Mouse (Mus musculus) large intestine, adult 2 months (tissue): ENCODE measurements around the gene Espn. TPM values are rescaled to one million over a fixed set of nuclear protein-coding genes. Genes with fewer than 3 reads are reported as not detected.

Experiments
- DNase-seq: peaks from one replicate; pipeline ENCODE4 v3.0.0-alpha.2; 2012; ENCODE audit warnings: low read depth, low spot score
- WGBS: fragments of 180-500 bp; shearing (Covaris S2); methylation state at CpG from one replicate; pipeline ENCODE4 v1.1.7; 2018; 5-methylcytosine and 5-hydroxymethylcytosine counted together
- polyA plus RNA-seq: library from polyadenylated mRNA; depleted of rRNA; stranded (reverse); fragments of >200 nt; gene quantifications from 2 replicates; pipeline ENCODE4 v1.2.3, GENCODE M21; 2012

The Espn gene
- polyA plus RNA-seq, 1 experiment = 157 TPM

- 81% methylated on average over 16 of the region's 16 CpGs for WGBS
- no peak for DNase-seq
These were observed 27.9 kb upstream of the Espn start for GRCm38 (mm10) chr4:152179946-152180660.

- DNase-seq = no peak
- 18% methylated on average over 16 of the region's 16 CpGs for WGBS
These were observed 26.9 kb upstream of the Espn start for GRCm38 (mm10) chr4:152178916-152179705.

GRCm38 (mm10) chr4:152178344-152178864 is 26.2 kb upstream of the Espn start:
- under 1% methylated on average over 35 of the region's 35 CpGs for WGBS
- no peak for DNase-seq

- DNase-seq = no peak
- WGBS = under 1% methylated on average over 107 of the region's 108 CpGs
These were observed 25.6 kb upstream of the Espn start, which contains the start of gene Acot7 for GRCm38 (mm10) chr4:152177537-152178343. TSS of gene Acot7 (plus strand) at chr4:152178134.

- WGBS = 21% methylated on average over 6 of the region's 6 CpGs
- DNase-seq = no peak
These were observed 25.0 kb upstream of the Espn start for GRCm38 (mm10) chr4:152177174-152177536.

GRCm38 (mm10) chr4:152176638-152177037 is 24.5 kb upstream of the Espn start:
- WGBS = 31% methylated on average over 3 of the region's 3 CpGs

GRCm38 (mm10) chr4:152173956-152174355 is 21.8 kb upstream of the Espn start:
- DNase-seq = no peak
- 38% methylated on average over 9 of the region's 9 CpGs for WGBS

More at GRCm38 (mm10) chr4:152176638-152177037, 24.5 kb upstream of the Espn start:
- no peak for DNase-seq

GRCm38 (mm10) chr4:152173041-152173440 is 20.9 kb upstream of the Espn start:
- DNase-seq = no peak
- WGBS = 5% methylated on average over 5 of the region's 5 CpGs

GRCm38 (mm10) chr4:152171543-152171942 is 19.4 kb upstream of the Espn start:
- DNase-seq = no peak
- 85% methylated on average over 6 of the region's 6 CpGs for WGBS

GRCm38 (mm10) chr4:152170286-152170685 is 18.1 kb upstream of the Espn start:
- DNase-seq = no peak
- 85% methylated on average over 10 of the region's 10 CpGs for whole genome bisulfite sequencing

GRCm38 (mm10) chr4:152169103-152169502 is 16.9 kb upstream of the Espn start:
- WGBS = 81% methylated on average over 7 of the region's 7 CpGs
- no peak for DNase-seq

- WGBS = 21% methylated on average over 8 of the region's 8 CpGs
- DNase-seq = no peak
These were observed 15.9 kb upstream of the Espn start for GRCm38 (mm10) chr4:152168052-152168451.

- DNase-seq = no peak
- WGBS = 10% methylated on average over 22 of the region's 22 CpGs
These were observed 13.1 kb upstream of the Espn start for GRCm38 (mm10) chr4:152165036-152165931.

GRCm38 (mm10) chr4:152162748-152163147 is 10.6 kb upstream of the Espn start:
- 18% methylated on average over 2 of the region's 2 CpGs for WGBS
- no peak for DNase-seq

- no peak for DNase-seq
- 37% methylated on average over 6 of the region's 6 CpGs for WGBS
These were observed 9.4 kb upstream of the Espn start for GRCm38 (mm10) chr4:152161601-152162000.

- 21% methylated on average over 4 of the region's 4 CpGs for WGBS
- DNase-seq = no peak
These were observed 8.6 kb upstream of the Espn start for GRCm38 (mm10) chr4:152160748-152161147.

- no peak for DNase-seq
- WGBS = 2% methylated on average over 19 of the region's 19 CpGs
These were observed 7.1 kb upstream of the Espn start for GRCm38 (mm10) chr4:152159285-152159678.

GRCm38 (mm10) chr4:152158585-152159284 is 6.6 kb upstream of the Espn start, which contains the start of gene Hes2:
TSS of gene Hes2 (plus strand) at chr4:152158867.
- WGBS = 2% methylated on average over 35 of the region's 35 CpGs
- DNase-seq = no peak
